Mouse (Mus musculus) heart, embryonic 11.5 days (tissue): ENCODE measurements around the gene Sema6b. TPM values are rescaled to one million over a fixed set of nuclear protein-coding genes. Genes with fewer than 3 reads are reported as not detected.

Experiments
- ATAC-seq: fragments of 200-750 bp; cut with Nextera tagmentation; replicated peaks from 2 replicates; pipeline ENCODE4 v1.8.0; 2017; ENCODE audit warnings: moderate library complexity; ENCODE audit not compliant: insufficient number of reproducible peaks, low FRiP score, low TSS enrichment
- H3K27ac ChIP-seq: fragments of 300-500 bp; sonication (generic); 2 replicates; pipeline ENCODE4 v1.5.1; 2014; ENCODE audit warnings: mild to moderate bottlenecking, low read depth, low read length
- H3K27me3 ChIP-seq: fragments of 300-500 bp; sonication (generic); 2 replicates; pipeline ENCODE4 v1.6.1; 2014; ENCODE audit warnings: mild to moderate bottlenecking, low read length, mixed read lengths; ENCODE audit not compliant: control insufficient read depth, insufficient read depth
- H3K36me3 ChIP-seq: fragments of 300-500 bp; sonication (generic); 2 replicates; pipeline ENCODE4 v1.6.1; 2014; ENCODE audit warnings: mild to moderate bottlenecking, low read length, moderate library complexity, mixed read lengths; ENCODE audit not compliant: control insufficient read depth, insufficient read depth
- H3K4me1 ChIP-seq: fragments of 300-500 bp; sonication (generic); 2 replicates; pipeline ENCODE4 v1.6.1; 2014; ENCODE audit warnings: low read length; ENCODE audit not compliant: control insufficient read depth, insufficient read depth
- H3K4me2 ChIP-seq: fragments of 300-500 bp; sonication (generic); 2 replicates; pipeline ENCODE4 v1.6.1; 2014; ENCODE audit warnings: mild to moderate bottlenecking, moderate library complexity
- H3K4me3 ChIP-seq: fragments of 300-500 bp; sonication (generic); 2 replicates; pipeline ENCODE4 v1.5.1; 2014; ENCODE audit warnings: low read depth, low read length
- H3K9ac ChIP-seq: fragments of 300-500 bp; sonication (generic); 2 replicates; pipeline ENCODE4 v1.6.1; 2014; ENCODE audit warnings: mild to moderate bottlenecking, low read depth, low read length, moderate library complexity
- H3K9me3 ChIP-seq: fragments of 300-500 bp; sonication (generic); replicated peaks from 2 replicates; pipeline ENCODE4 v1.6.1; 2016; ENCODE audit warnings: low read length; ENCODE audit not compliant: control insufficient read depth
- WGBS: fragments of 180-500 bp; shearing (Covaris S2); extraction: QIAGEN DNeasy Blood & Tissue Kit; methylation state at CpG from one replicate; pipeline ENCODE4 v1.1.7; 2014; ENCODE audit not compliant: insufficient replicate concordance; 5-methylcytosine and 5-hydroxymethylcytosine counted together
- polyA plus RNA-seq: library from polyadenylated mRNA; unstranded; fragments of >200 nt; fragmentation: Nextera tagmentation; extraction: Ambion mirVana; gene quantifications from 2 replicates; pipeline ENCODE4 v1.2.1, GENCODE M21; 2014

Sema6b gene
- polyA plus RNA-seq, 1 experiment from 2014 or later = 0.33 TPM

DNA sequence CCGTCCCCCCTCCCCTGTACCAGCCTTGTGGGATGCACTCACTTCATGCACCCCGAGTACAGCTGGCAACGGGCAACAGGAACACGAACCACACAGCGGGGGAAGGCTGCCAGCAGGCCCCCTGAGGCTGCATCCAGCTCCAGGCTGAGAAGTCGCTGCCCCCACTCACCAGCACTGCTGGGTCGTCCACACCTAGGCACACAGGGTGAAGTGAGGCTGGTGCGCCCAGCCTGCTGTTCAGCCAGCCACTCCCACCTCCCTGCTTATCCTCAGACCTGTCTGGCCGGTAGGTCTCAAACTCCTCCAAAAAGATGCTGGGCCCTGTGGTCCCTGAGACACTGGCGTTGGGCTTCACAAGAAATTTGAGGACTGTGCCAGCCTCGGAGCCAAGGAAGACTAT, 14.0 kb downstream of the Sema6b start:
- H3K36me3 ChIP-seq = no peaks in the 10 kb centered on the region
- H3K27me3 ChIP-seq = peaks cover 44% of the 10 kb centered on the region
- 61% methylated on average over 11 of the region's 11 CpGs for WGBS
- peaks cover 3% of the 10 kb centered on the region; the same call in 1 of the 2 replicates for H3K4me1 ChIP-seq
- H3K9ac ChIP-seq = no peak overlapping the region
- peaks cover 14% of the 10 kb centered on the region; the same call in 1 of the 2 replicates for H3K9me3 ChIP-seq
- H3K27ac ChIP-seq = no peak overlapping the region
- no peak overlapping the region for H3K4me2 ChIP-seq
- no peak for ATAC-seq
- no peak overlapping the region for H3K4me3 ChIP-seq

DNA sequence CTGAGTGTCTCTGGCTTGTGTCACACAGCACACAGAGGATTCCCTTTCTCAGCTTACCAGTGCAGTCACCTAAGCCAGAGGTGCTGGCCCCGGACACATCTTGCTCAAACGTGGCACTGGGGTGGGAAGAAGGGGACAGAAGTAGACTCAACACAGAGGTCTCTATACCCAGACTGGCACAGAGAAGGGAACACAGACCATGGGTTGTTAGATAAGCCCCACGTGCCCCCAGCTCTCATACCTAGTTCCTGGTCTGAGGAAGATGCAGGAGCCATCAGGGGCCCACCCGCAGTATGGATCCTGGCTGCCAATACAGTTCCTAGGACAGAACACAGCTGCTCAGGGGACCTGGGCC, 14.9 kb downstream of the Sema6b start:
- Histone ChIP-seq H3K4me3 (no peak overlapping the region), H3K27me3 (peaks cover 53% of the 10 kb centered on the region), H3K27ac (no peak overlapping the region), H3K9me3 (peaks cover 11% of the 10 kb centered on the region; the same call in 1 of the 2 replicates), H3K4me1 (peaks cover 7% of the 10 kb centered on the region), H3K4me2 (no peak overlapping the region), H3K36me3 (no peaks in the 10 kb centered on the region), H3K9ac (no peak overlapping the region)
- ATAC-seq = no peak
- WGBS = 72% methylated on average over 4 of the region's 4 CpGs

DNA sequence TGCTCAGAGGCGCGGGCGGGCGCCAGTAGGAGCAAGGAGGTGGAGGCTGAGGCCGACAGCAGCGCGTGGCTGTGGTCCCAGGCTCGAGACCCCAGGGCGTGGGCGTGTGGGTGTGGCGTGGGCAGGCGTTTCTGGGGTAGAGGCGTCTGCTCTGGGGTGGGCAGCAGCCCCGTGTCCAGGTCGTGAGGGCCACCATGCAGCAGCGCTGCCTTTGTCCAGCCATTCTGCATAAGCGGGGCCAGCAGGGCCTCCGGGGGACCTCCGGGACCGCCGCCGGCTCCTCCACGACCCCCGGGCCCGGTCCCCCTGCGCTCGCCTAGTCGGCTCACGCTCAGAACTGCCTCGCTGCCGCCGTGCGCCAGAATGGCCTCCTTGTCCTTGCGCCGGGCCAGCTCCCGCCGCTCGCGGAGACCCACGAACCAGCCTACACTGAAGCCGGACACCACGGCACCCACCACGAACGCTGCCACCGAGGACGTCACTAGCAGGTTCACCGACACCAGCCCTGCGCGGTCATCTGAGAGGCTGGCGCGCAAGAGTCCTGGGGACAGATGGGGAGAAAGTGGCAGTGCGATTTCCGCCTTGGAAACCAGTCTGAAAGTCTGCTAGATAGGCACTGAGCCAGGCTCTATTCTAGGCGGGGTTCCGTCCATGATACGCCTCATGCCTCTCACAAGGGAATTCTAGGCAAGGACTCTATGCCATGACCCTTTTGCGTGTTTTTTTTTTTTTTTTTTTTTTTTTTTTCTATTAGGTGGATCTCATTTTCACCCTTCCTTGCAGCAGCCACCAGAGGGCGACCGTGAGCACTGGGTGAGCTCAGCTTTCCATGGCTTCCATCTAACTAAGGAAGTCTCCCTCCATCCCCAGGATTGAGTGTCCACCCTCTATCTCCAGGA, 15.5 kb downstream of the Sema6b start:
- no peak overlapping the region for H3K27ac ChIP-seq
- H3K4me3 ChIP-seq = peak overlapping the region; percentile 47
- no peaks in the 10 kb centered on the region for H3K36me3 ChIP-seq
- no peak for ATAC-seq
- peak overlapping the region; percentile 59; the same call in 1 of the 2 replicates for H3K9ac ChIP-seq
- H3K27me3 ChIP-seq = peaks cover 60% of the 10 kb centered on the region
- WGBS = 5% methylated on average over 53 of the region's 59 CpGs
- H3K4me1 ChIP-seq = peaks cover 13% of the 10 kb centered on the region
- H3K9me3 ChIP-seq = peaks cover 11% of the 10 kb centered on the region; the same call in 1 of the 2 replicates
- H3K4me2 ChIP-seq = peak overlapping the region; percentile 81

DNA sequence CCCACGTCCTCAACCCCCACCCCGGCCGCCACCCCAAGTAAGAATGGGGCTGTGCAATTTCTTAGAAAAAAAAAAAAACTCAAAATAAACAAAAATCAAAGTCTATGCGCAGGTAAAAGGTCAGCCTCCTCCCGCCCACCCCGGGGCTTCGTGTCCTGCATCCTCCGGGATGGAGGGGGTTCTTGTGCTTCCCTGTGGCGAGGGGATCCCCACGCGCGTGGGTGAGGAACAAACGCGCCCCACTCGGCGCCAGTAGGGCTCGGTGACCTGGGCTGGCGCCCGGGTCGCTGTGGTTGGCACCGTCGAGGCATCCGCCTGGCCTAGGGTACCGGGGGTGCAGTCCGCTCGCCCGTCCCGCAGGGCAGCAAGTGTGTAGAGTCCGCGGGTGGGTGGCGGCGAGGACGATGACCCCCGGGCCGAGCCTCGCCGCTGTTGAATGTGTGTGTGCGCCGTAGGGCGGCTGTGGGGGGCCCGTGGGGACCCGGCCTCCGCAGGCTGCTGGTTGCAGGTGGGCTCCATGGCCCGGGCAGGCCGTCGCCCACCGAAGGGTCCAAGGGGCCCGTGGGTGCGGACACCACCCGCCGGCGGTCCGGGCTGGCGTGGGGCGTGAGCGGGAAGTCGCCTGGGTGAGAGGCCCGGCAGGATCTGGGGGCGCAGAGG, 16.3 kb downstream of the Sema6b start:
- Histone ChIP-seq H3K9ac (peak overlapping the region; percentile 59; the same call in 1 of the 2 replicates), H3K4me1 (peaks cover 18% of the 10 kb centered on the region), H3K4me2 (peak overlapping the region; percentile 81), H3K9me3 (peaks cover 11% of the 10 kb centered on the region; the same call in 1 of the 2 replicates), H3K4me3 (peak overlapping the region; percentile 47), H3K27ac (no peak overlapping the region), H3K27me3 (peaks cover 68% of the 10 kb centered on the region), H3K36me3 (no peaks in the 10 kb centered on the region)
- no peak for ATAC-seq
- WGBS = 31% methylated on average over 59 of the region's 59 CpGs

DNA sequence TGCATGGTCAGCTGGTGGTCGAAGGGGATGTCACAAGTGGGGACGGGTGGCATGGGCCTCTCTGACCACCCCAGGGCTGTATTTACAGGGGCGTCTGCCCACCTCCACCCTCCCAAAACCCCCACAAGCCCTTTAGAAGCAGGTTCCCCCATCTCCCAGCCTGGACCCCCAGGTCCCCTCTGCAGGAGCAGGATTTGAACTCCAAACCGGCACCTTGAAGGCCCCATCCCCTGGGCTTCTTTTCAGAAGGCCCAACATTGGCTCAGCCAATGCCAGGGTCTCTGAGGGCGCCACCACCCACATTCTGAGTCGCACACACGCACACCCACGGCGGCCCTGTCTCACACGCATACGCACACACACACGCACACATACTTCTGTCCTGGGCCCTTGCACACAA, 17.0 kb downstream of the Sema6b start:
- H3K4me1 ChIP-seq = peaks cover 18% of the 10 kb centered on the region
- H3K4me2 ChIP-seq = no peak overlapping the region
- 79% methylated on average over 12 of the region's 12 CpGs for WGBS
- no peaks in the 10 kb centered on the region for H3K36me3 ChIP-seq
- ATAC-seq = no peak
- no peak overlapping the region for H3K27ac ChIP-seq
- H3K27me3 ChIP-seq = peaks cover 74% of the 10 kb centered on the region
- H3K9me3 ChIP-seq = peaks cover 11% of the 10 kb centered on the region; the same call in 1 of the 2 replicates
- H3K4me3 ChIP-seq = no peak overlapping the region
- no peak overlapping the region for H3K9ac ChIP-seq

DNA sequence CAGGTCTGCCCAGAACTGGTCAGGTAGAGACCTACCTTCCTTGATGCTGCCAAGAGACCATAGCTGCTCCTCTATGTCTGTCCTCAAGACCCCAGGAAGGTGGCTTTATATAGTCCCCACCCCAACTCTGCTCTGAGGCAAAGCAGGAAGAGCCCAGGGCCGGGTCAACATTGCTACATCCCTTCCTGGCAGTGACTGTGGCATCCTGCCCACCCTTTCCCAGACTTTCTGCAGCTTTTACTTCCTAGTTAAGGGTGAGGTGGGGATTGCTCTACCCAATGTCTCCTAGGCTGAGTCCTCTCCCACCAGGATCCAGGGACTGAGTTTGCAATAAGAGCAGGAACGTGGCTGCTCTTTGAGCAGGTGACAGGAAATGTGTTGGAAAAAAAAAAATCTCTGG, 18.3 kb downstream of the Sema6b start, which contains the start of gene Lrg1:
Gene Lrg1 (minus strand): TSS at position 176 of the 400 bp plus-strand sequence.
- ATAC-seq = no peak
- Histone ChIP-seq H3K4me2 (peak within 1 kb of the TSS; percentile 57; the same call in 1 of the 2 replicates), H3K27ac (no peak within 1 kb of the TSS), H3K36me3 (no peaks in the 10 kb centered on the region), H3K9ac (no peak within 1 kb of the TSS), H3K27me3 (peaks cover 80% of the 10 kb centered on the region), H3K4me1 (peaks cover 23% of the 10 kb centered on the region), H3K9me3 (peaks cover 11% of the 10 kb centered on the region; the same call in 1 of the 2 replicates), H3K4me3 (no peak within 1 kb of the TSS)
- 65% methylated on average over 2 of the region's 2 CpGs for WGBS

DNA sequence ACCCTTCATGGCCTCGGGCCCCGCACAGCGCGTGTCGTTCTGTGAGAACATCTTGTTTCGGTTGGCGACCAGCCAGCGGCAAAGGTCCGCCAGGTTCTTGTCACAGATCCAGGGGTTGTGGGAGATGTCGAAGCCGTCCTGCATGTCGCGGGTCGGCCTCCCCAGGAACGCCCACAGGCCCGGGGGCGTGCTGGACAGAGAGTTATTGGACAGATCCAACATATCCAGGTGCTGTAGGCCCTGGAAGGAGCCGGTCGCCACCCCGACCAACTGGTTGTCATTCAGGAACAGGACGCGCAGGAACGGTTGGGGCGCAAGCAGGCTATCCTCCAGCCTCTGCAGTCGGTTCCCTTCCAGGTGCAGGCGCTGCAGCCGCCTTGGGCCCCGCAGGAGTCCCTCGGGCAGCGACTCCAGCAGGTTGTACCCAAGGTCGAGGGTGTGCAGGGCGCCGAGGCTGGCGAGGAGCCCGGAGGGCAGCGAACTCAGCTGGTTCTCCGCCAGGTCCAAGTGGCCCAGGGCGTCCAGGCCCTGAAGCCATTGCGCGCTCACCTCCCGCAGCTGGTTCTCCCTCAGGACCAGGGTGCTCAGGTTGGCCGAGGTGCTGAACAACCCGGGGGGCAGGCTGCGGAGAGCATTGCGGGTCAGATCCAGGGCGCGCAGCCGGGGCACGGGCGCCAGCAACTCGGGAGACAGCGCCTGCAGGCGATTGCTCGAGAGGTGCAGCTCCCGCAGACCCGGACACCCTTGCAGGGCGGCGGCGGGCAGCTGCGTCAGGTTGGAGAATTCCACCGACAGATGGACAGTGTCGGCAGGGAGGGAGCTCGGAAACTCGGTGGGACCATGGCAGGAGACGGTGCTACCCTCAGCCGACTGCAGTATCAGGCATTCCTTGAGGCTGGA, 19.9 kb downstream of the Sema6b start:
- Histone ChIP-seq H3K9ac (no peak overlapping the region), H3K9me3 (peaks cover 11% of the 10 kb centered on the region; the same call in 1 of the 2 replicates), H3K4me2 (peak overlapping the region; percentile 57), H3K4me1 (peaks cover 23% of the 10 kb centered on the region), H3K36me3 (no peaks in the 10 kb centered on the region), H3K27me3 (peaks cover 88% of the 10 kb centered on the region), H3K4me3 (peak overlapping the region; percentile 31), H3K27ac (no peak overlapping the region)
- ATAC-seq = no peak
- WGBS = 6% methylated on average over 66 of the region's 66 CpGs

DNA sequence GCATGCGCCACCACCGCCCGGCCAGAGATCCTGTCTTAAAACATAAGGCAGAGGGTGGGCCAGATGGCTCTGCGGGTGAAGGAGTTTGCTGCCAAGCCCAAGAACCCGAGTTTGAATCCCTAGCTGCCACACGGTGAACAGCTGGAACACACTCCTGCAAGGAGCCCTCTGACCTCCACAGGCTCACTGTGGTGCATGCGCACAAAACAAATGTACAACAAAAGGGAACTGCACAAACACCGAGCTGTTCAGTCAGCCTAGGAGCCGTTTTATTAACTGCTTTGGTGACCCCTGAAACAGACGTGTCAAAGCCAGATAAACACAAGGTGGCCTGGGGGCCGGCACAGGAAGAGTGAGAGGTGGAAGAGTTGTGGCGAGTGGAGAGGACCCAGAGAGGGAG, 20.7 kb downstream of the Sema6b start:
- peaks cover 81% of the 10 kb centered on the region for H3K27me3 ChIP-seq
- H3K36me3 ChIP-seq = no peaks in the 10 kb centered on the region
- peak overlapping the region; percentile 31; the same call in 1 of the 2 replicates for H3K4me3 ChIP-seq
- H3K4me2 ChIP-seq = peak overlapping the region; percentile 57
- H3K9ac ChIP-seq = no peak overlapping the region
- no peak overlapping the region for H3K27ac ChIP-seq
- H3K9me3 ChIP-seq = peaks cover 11% of the 10 kb centered on the region; the same call in 1 of the 2 replicates
- no peak for ATAC-seq
- 39% methylated on average over 12 of the region's 12 CpGs for WGBS
- peaks cover 23% of the 10 kb centered on the region for H3K4me1 ChIP-seq
